Mouse (Mus musculus) left cerebral cortex, adult 9 months (tissue): ENCODE results near the gene Trit1.

Experiments used
- DNase-seq, 2 experiments: peaks; one replicate each; pipeline ENCODE4 v3.0.0; 2022; ENCODE audit warnings: low spot score in 2 of 2

Gene Trit1

GRCm38 (mm10) chr4:123044842-123045241, 28.4 kb downstream of the Trit1 start:
- DNase-seq, result no peak

DNA sequence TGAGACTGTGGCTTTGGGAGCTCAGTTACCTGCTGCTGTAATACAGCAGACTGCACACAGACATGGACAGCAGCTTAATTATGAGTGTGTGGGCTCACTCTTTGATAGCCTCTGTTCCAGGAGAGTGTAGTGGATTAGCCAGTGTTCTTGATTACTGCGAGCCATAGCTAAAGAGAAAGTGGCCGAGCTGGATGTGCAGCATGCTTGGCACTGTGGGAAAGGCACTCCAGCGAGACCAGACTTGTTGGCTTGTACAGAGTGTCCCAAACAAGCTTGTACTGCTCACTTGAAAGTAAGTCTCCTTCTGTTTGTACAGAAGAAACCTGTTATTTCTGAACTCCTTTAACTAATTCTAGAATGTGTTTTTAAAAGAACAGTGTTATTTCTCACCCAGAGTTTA, 29.9 kb downstream of the Trit1 start:
- DNase-seq, result no peak

- DNase-seq, result peak; percentile 31 to 64
These were observed 34.3 kb downstream of the Trit1 start for GRCm38 (mm10) chr4:123050681-123051211.

DNA sequence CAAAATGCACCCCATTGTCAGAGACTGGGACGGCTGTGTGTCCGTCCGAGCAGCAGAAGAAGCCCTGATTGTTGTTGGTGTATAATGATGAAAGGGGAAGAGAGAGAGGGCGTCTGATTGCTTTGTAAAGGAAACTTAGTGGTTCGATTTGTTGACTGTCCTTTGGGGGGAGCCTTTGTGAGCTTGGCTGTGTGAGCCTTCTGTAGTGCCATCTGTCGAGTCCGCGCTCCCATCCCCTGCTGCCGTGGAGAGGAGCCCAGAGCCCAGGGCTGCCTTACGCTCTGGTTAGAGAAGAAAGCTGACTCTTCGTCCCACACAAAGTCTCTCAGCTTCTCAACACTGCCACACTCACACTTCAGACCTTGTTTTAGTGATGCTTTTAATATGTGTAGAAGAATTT, 36.8 kb downstream of the Trit1 start:
- DNase-seq, result peak; percentile 51 to 78

DNA sequence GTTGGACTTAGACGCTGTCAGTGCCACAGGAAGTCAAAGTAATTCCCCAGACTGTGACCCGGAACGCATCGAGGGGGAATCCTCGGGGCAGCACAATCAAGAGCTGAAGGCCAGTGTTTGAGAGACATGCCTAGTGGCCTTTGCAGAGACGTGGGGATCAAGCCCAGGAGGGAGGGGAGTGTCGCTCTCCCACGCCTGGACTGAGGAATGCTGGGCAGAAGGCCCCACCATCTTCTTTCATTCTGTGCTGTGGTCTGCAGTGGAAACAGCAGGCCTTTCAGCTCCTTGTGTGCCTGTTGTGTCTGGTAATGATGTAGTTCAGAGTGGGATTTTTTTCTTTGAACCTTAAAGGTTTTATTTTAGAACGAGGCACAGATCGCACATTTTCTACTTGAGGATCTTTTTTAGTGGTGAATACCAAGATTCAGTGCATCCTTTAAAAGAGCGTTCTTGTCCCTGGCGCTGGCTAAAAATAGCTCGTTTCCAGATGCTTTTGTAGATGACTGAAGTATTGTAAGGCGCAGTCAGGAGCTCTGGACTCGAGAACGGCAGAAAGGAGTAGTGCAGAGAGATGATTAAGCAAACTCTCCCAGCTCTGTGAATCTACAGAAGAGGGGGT, 37.9 kb downstream of the Trit1 start:
- peak; percentile 68 to 75 for DNase-seq

DNA sequence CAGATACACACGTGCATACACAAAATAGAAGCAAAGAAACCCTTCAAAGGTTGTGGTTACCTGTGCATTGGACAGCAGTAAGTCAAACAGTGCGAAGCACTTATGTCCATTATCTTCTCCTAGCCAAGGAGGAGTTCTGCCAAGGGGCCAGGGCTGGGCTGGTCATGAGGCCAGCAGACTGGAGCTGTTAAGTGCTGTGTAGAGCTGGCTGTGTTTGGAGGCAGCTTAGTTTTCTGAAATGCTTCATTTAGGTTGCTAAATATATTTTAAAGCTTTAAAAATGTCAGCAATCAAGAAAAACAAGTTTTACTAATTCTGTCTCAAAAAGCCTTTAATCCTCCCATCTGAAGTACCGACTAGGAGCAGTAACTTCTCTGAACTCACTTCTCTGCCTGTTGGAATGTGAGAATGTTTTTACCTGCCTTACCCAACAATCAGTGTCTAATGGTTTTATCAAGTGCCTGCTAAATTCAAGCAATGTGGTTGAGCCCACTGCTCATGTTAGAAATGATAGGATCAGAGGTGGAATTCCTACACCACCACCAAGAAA, 40.2 kb downstream of the Trit1 start:
- DNase-seq, result no peak

- DNase-seq, result no peak
These were observed 41.6 kb downstream of the Trit1 start for GRCm38 (mm10) chr4:123057957-123058356.

- DNase-seq, result no peak
These were observed 45.3 kb downstream of the Trit1 start for GRCm38 (mm10) chr4:123061744-123062143.

- no peak for DNase-seq
These were observed 52.2 kb downstream of the Trit1 start for GRCm38 (mm10) chr4:123068646-123069045.

DNA sequence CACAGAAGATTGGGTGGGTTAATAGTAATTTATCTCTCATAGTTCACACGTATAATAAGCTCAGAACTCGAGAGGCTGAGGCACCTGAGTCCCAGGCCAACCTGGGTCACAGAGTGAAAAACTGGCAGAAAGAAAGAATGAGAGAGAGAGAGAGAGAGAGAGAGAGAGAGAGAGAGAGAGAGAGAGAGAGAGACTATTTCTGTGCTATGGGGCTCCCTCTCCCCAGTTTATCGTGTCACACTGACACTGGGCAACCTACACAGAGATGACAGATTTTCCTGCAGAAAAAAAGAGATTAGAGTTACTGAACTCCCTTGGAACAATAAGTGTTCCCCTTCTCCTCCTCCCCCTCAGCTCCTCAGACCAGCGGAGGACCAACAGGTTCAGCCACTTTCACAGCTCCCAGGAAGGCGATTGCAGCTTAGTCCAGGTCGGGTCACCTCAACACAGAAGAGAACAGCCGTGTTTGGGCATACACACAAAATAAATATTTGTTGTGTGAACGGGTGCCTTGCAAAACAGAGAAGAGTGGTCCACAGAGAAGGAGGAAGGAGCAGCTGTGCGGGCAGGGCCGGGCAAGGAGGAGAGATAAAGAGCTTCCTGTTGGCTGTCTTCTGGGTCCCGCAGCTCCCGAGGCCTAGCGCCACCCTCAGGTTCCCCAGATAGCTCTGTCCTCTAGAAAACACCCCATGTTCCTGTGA, 55.0 kb downstream of the Trit1 start:
- DNase-seq, result no peak

DNA sequence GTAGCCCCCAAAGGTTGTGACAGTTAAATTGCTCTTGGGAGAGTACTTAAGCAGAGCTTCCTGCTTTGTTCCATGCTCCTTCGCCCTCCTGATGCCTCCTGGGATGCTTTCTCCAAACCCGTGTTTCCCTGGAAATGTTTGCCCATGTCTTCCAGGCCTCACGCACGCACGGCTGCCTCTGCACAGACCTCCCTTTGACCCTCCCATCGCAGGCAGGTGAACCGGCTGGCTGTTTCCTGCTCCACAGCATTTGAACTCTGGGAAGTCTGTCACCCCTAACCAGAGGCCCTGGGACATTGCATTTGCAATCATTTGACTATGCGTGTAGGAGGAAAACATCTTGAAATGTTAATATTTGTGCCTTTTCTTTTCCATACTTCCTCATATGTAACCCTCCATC, 60.5 kb downstream of the Trit1 start:
- no peak for DNase-seq

- no peak for DNase-seq
These were observed 61.8 kb downstream of the Trit1 start for GRCm38 (mm10) chr4:123078231-123078630.

DNA sequence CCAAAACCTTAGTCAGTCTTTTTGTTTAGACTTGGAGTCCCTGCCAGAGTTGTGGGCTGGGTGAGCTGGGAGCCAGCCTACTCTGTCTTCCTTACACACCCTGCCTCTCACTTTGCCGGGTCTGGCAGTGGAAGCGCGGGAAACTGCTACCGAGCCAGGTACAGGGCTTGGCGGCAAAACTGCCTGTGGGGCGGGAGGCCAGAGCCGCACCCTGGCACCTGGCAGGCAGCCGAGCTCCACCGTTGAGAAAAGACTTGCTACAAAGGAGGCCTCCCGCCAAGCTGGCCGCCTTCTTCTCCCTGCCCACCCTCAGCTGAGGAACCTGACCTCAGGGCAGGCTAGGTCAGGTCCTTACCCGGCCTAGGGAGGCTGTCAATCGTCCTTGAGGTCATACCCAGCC, 64.4 kb downstream of the Trit1 start:
- DNase-seq, result peak in 1 of 2 experiments; percentile 44

DNA sequence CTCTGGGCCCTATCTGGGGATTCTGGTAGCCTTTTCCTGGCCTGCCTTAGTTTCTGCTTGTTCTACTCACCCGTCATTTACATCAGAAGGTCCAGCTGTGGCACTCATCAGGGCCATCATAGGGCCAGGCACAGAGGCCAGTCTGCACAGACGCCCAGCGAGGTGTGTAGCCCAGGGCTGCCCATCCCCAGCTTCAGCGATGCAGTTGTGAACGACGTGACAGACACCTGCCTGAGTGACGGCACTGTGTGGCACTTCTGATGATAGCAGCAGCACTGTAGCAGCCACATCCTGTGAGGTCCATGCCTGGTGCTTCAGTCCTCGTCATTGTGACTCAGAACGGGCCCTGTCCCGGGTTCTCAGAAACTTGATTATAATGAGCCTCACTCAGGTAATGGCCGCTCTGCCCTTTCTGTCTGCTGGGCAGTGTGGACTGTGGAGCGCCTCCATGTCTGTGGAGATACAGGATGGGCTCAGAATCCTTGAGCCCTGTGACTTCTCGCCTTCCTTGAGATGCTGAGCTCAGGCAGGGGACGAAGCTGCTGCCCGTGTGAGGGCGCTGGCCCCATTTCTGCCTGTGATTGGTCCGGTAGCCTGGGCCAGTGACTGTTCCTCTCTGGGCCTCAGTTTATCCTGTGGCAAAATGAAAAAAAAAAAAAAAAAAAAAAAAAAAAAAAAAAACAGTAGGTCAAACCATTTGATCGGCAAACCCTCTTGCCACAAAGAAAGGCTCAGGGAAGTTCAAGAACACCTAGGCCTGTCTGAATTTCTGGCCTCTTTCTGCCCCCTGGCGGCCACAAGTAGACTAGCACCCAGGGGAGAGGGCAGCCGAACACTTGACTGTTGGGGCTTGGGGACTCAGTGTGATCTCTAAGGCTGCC, 66.1 kb downstream of the Trit1 start:
- peak in 1 of 2 experiments; percentile 56 for DNase-seq

GRCm38 (mm10) chr4:123083323-123083902, 67.0 kb downstream of the Trit1 start:
- no peak for DNase-seq

DNA sequence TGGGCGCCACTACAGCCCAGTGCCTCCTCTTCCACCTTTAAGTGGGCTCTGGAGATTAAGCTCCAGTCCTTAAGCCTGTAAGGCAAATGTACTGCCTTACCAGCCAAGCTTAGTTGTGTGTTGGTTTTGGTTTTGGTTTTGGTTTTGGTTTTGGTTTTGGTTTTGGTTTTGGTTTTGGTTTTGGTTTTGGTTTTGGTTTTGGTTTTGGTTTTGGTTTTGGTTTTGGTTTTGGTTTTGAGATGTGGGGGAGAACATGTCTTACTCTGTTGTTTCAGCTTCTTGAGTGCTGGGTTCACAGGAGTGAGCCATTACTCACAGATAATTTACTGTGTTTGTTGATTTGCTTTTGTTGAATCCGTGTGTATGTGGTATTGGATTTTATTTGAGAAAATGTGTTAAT, 68.9 kb downstream of the Trit1 start:
- DNase-seq, result no peak

DNA sequence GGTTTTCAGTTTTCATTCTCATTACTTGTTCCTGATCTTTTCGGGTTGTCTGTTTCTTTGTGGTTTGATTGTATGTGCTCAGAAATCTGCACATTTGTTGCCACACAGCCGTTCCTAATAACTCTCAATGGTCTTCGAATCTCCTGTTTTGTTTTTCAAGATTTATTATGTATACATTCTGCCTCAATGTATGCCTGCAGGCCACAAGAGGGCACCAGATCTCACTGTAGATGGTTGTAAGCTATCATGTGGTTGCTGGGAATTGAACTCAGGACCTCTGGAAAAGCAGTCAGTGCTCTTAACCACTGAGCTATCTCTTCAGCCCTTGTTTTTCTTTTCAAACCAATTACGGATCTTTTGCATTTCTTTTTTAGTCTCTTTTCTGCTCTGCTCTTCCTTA, 70.0 kb downstream of the Trit1 start:
- DNase-seq, result no peak

- DNase-seq, result no peak
These were observed 76.2 kb downstream of the Trit1 start for GRCm38 (mm10) chr4:123092621-123093020.

GRCm38 (mm10) chr4:123093064-123093776, 76.8 kb downstream of the Trit1 start:
- DNase-seq, result no peak

DNA sequence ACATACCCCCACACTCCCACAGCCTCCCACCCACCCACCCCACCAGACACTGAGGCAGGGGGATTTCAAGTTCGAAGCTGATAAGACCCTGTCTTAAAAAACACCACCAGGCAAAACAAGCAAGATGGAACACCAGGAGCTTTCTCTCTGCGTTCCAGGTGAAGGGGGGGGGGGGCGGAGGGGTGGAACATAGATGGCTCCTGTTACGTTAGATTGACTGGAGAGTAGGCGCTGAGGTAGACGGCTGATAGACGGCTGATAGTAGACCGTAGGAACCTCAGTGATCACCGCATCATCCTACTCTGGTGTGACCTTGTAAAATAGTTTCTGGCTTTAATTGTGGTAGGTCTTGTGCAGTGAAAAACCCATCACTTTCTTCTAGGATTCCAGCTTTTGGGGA, 77.5 kb downstream of the Trit1 start:
- no peak for DNase-seq
